Mouse (Mus musculus) hindbrain, embryonic 16.5 days (tissue): ENCODE results near the gene Rbl1. TPM values are rescaled to one million over a fixed set of nuclear protein-coding genes. Genes with fewer than 3 reads are reported as not detected.

Experiments
- ATAC-seq: fragments of 200-750 bp; cut with Nextera tagmentation; 2 replicates; pipeline ENCODE4 v1.8.0; 2017; ENCODE audit warnings: moderate TSS enrichment, moderate library complexity
- H3K27ac ChIP-seq: fragments of 300-500 bp; sonication (generic); 2 replicates; pipeline ENCODE4 v1.5.1; 2014; ENCODE audit warnings: low read depth, mild to moderate bottlenecking, control low read depth, low read length, moderate library complexity
- H3K27me3 ChIP-seq: fragments of 300-500 bp; sonication (generic); replicated peaks from 2 replicates; pipeline ENCODE4 v1.6.1; 2014; ENCODE audit warnings: low read length; ENCODE audit not compliant: control insufficient read depth, insufficient read depth
- H3K36me3 ChIP-seq: fragments of 300-500 bp; sonication (generic); 2 replicates; pipeline ENCODE4 v1.6.1; 2014; ENCODE audit warnings: mild to moderate bottlenecking, low read length, moderate library complexity, mixed read lengths; ENCODE audit not compliant: control insufficient read depth, insufficient read depth
- H3K4me1 ChIP-seq: fragments of 300-500 bp; sonication (generic); 2 replicates; pipeline ENCODE4 v1.6.1; 2014; ENCODE audit warnings: low read depth, low read length; ENCODE audit not compliant: control insufficient read depth, insufficient read depth
- H3K4me2 ChIP-seq: fragments of 300-500 bp; sonication (generic); 2 replicates; pipeline ENCODE4 v1.6.1; 2014; ENCODE audit warnings: mild to moderate bottlenecking, low read length, control low read depth, moderate library complexity
- H3K4me3 ChIP-seq: fragments of 300-500 bp; sonication (generic); 2 replicates; pipeline ENCODE4 v1.5.1; 2014; ENCODE audit warnings: mild to moderate bottlenecking, low read length, control low read depth, moderate library complexity
- H3K9ac ChIP-seq: fragments of 300-500 bp; sonication (generic); 2 replicates; pipeline ENCODE4 v1.6.1; 2014; ENCODE audit warnings: low read depth, mild to moderate bottlenecking, control low read depth, low read length, moderate library complexity
- H3K9me3 ChIP-seq: fragments of 300-500 bp; sonication (generic); 2 replicates; pipeline ENCODE4 v1.6.1; 2014; ENCODE audit warnings: mild to moderate bottlenecking, low read length, moderate library complexity; ENCODE audit not compliant: control insufficient read depth
- WGBS: fragments of 180-500 bp; shearing (Covaris S2); extraction: QIAGEN DNeasy Blood & Tissue Kit; methylation state at CpG from one replicate; pipeline ENCODE4 v1.1.7; 2014; 5-methylcytosine and 5-hydroxymethylcytosine counted together
- polyA plus RNA-seq: library from polyadenylated mRNA; unstranded; fragments of >200 nt; fragmentation: Nextera tagmentation; extraction: Ambion mirVana; gene quantifications from 2 replicates; pipeline ENCODE4 v1.2.1, GENCODE M21; 2015

The Rbl1 gene
- polyA plus RNA-seq, 1 experiment from 2014 or later = 4.7 TPM

DNA sequence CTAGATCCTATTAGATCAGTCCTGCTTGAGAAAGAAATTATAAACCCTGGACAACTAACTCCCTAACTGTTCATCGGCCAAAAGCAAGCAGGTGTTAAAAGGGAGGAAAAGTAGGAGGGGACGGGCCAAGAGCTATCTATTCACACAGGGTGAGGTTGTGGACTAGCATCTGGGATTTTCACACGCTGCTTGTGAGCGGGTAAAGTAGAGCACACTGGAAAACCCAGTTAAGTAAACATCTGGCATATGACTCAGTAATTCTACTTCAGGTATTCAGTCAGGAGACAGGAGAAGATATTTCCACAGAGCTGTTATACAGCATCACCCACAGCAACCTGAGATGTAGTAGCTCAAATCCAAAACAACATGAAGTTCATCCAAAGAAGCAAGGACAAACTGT, 85.8 kb downstream of the Rbl1 start:
- WGBS = 84% methylated on average over 4 of the region's 4 CpGs

DNA sequence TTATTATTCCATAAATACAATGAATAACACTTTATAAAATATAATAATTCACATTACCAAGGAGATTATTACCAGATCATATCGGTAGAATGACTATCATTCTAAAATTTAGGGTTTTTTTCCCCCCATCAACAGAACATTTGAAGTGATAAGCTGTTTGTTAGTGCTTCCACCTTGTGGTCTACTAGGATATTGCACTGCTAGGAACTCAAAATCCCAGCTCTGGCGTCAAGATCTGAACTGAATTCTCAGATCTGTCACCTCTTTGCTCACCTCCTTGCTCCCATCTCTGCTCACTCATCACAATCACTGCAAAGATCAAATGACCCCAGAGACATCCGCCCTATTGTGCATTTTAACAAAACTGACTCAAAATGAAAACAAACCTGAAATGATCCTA, 87.4 kb downstream of the Rbl1 start:
- H3K27me3 ChIP-seq = no peaks in the 10 kb centered on the region
- no peaks in the 10 kb centered on the region for H3K9me3 ChIP-seq
- WGBS = 25% methylated on average over 3 of the region's 3 CpGs
- no peaks in the 10 kb centered on the region for H3K4me1 ChIP-seq
- H3K4me3 ChIP-seq = no peak overlapping the region
- no peak for ATAC-seq
- H3K9ac ChIP-seq = no peak overlapping the region
- H3K36me3 ChIP-seq = 0 out of 2 replicates have a peak, but pooled peaks cover 3% of the 10 kb centered on the region
- H3K27ac ChIP-seq = no peak overlapping the region
- no peak overlapping the region for H3K4me2 ChIP-seq

More for the DNA sequence above, 85.8 kb downstream of the Rbl1 start:
- Histone ChIP-seq H3K27me3 (no peaks in the 10 kb centered on the region), H3K9ac (no peak overlapping the region), H3K4me2 (no peak overlapping the region), H3K9me3 (no peaks in the 10 kb centered on the region), H3K4me1 (no peaks in the 10 kb centered on the region), H3K4me3 (no peak overlapping the region), H3K36me3 (0 out of 2 replicates have a peak, but pooled peaks cover 3% of the 10 kb centered on the region), H3K27ac (no peak overlapping the region)
- no peak for ATAC-seq

DNA sequence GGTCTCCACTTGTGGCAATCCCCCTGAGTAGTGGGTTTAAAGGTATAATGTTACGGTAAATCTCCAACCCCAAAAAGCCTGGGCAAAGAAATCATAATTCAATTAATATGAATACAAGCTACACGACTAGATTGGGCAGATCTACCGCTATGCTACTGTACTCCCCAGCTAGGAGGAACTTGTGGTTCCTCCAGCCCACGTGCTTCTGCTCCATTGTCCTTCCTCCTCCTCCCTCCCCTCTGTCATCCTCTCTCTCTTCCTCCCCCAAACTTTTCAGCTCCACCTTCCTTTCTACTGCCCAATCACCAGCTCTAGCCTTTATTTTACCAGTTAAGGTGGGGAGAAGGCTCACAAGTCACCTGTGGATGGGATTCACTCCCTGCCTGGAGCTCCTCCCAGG, 96.1 kb downstream of the Rbl1 start:
- Histone ChIP-seq H3K9me3 (no peaks in the 10 kb centered on the region), H3K4me2 (no peak overlapping the region), H3K4me1 (no peaks in the 10 kb centered on the region), H3K9ac (no peak overlapping the region), H3K36me3 (peaks cover 7% of the 10 kb centered on the region; the same call in 1 of the 2 replicates), H3K4me3 (no peak overlapping the region), H3K27ac (no peak overlapping the region), H3K27me3 (no peaks in the 10 kb centered on the region)
- 88% methylated on average over 4 of the region's 4 CpGs for WGBS
- no peak for ATAC-seq

DNA sequence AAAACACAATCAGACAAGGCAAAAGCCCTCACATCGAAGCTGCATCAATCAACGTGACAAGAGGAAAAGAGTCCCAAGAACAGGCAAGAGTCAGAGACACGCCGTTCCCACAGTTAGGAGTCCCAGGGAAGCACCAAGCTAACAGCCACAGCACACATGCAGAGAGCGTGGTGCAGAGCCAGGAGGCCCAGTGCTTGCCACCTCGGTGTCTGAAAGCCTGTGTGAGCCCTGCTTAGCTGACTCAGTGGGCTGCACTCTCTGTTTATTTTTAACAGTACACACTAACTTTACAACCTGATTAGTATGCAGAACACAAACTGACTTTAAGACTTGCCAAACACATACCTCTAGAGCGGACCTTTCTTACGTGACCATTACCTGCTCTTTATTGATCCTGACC, 99.9 kb downstream of the Rbl1 start:
- Histone ChIP-seq H3K27me3 (no peaks in the 10 kb centered on the region), H3K36me3 (peaks cover 16% of the 10 kb centered on the region), H3K27ac (no peak overlapping the region), H3K4me1 (no peaks in the 10 kb centered on the region), H3K4me2 (no peak overlapping the region), H3K4me3 (no peak overlapping the region), H3K9ac (no peak overlapping the region), H3K9me3 (no peaks in the 10 kb centered on the region)
- WGBS = 70% methylated on average over 8 of the region's 8 CpGs
- ATAC-seq = no peak

DNA sequence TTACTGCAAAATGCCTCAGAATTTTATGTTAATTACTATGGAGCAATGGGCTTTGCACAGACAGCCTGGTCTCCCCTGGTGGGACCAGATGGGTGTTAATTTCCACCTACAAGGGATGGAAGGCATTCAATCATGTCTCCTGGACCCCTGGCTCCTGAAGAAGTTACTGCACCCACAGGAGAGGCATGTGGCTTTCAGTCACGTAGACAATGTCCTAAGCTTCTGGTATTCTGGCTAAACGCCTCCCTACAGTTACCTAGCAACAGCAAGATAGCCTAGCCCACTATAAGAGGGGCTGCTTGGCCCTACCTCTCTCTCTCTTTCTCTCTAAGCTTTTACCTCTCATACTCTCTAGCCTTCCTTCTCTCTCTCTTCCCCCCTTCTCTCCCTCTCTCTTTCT, 102.1 kb downstream of the Rbl1 start:
- Histone ChIP-seq H3K4me2 (no peak overlapping the region), H3K27ac (no peak overlapping the region), H3K4me1 (no peaks in the 10 kb centered on the region), H3K4me3 (no peak overlapping the region), H3K9me3 (no peaks in the 10 kb centered on the region), H3K27me3 (no peaks in the 10 kb centered on the region), H3K9ac (no peak overlapping the region), H3K36me3 (peaks cover 11% of the 10 kb centered on the region)
- no peak for ATAC-seq
- 30% methylated on average over 2 of the region's 2 CpGs for WGBS

DNA sequence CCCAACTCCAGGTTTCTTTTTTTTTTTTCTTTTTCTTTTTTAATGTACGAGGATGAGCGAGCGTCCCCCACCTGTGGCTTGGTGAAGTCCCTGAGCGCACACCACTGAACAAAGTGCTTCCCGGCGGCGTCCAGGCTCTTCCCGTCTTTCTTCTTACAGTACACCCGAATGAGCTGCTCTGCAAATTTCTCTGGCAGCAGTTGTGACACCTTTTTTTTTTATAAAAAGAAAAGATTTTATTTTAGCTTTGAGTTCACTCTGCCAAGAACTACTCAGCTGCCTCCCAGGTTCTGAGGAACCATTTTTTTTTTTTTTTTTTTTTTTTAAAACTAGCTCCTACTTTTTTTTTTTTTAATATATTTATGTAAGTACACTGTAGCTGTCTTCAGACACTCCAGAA, 102.7 kb downstream of the Rbl1 start:
- H3K9ac ChIP-seq = no peak overlapping the region
- over 99% methylated on average over 9 of the region's 9 CpGs for WGBS
- no peak for ATAC-seq
- H3K4me1 ChIP-seq = no peaks in the 10 kb centered on the region
- H3K27me3 ChIP-seq = no peaks in the 10 kb centered on the region
- peaks cover 11% of the 10 kb centered on the region for H3K36me3 ChIP-seq
- H3K4me2 ChIP-seq = no peak overlapping the region
- H3K9me3 ChIP-seq = no peaks in the 10 kb centered on the region
- H3K27ac ChIP-seq = no peak overlapping the region
- no peak overlapping the region for H3K4me3 ChIP-seq

DNA sequence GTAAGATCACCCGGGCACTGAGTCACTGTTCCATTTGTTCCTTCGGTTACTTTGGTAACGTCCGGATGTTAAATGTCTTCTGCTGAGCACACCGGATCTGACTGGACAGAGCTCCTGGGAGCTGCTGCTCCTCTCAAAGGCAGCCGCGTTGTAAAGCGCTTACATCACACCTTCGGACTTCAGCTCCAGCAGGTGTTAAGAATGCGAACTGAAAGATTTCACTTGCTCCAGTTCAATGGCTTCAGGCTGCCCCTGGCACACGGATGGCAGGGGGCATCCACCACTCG, 104.1 kb downstream of the Rbl1 start:
- H3K27ac ChIP-seq = no peak overlapping the region
- no peak overlapping the region for H3K4me2 ChIP-seq
- H3K4me3 ChIP-seq = no peak overlapping the region
- peaks cover 11% of the 10 kb centered on the region for H3K36me3 ChIP-seq
- H3K4me1 ChIP-seq = no peaks in the 10 kb centered on the region
- WGBS = 83% methylated on average over 12 of the region's 12 CpGs
- no peak overlapping the region for H3K9ac ChIP-seq
- ATAC-seq = no peak
- no peaks in the 10 kb centered on the region for H3K27me3 ChIP-seq
- H3K9me3 ChIP-seq = no peaks in the 10 kb centered on the region

DNA sequence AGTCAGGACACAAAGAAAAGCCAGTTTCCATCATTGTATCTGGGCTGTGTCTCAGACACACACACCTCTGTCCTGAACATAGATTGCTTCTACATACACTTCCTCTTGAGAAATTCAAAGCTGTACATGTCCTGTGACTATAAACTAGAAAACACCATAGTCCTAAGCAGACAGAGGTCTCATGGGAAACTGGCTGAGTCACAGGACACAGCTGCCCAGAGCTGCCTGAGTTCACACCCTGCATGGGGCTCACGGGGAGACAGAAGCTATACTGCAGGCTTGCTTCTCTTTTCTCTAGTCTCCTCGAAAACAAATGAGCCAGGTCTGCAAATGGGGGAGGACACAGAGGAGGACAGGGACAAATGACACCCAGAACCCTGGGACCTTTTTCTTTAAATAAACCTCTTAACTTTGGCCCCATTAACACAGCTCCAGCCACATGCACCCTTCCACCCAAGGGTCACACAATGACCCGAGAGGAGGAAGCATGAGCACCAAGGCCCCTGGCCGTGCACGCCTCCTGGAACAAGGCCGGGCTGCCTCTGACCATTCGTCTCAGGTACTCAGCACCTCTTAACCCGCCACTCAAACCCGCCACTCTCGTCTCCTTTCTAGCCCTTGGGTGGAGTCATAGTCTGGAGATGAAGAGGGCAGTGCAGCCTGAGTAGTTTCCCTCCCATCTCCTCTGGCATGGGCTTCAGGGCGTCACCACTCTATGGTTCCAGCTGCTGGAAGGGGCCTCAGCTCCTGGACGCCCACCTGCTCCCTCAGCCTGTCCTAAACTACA, 104.6 kb downstream of the Rbl1 start:
- H3K4me2 ChIP-seq = no peak overlapping the region
- H3K4me3 ChIP-seq = no peak overlapping the region
- H3K36me3 ChIP-seq = peaks cover 9% of the 10 kb centered on the region
- H3K27me3 ChIP-seq = no peaks in the 10 kb centered on the region
- H3K27ac ChIP-seq = no peak overlapping the region
- ATAC-seq = no peak
- no peak overlapping the region for H3K9ac ChIP-seq
- H3K9me3 ChIP-seq = no peaks in the 10 kb centered on the region
- 84% methylated on average over 11 of the region's 12 CpGs for WGBS
- H3K4me1 ChIP-seq = no peaks in the 10 kb centered on the region
